Mouse (Mus musculus): ENCODE data around the gene Zfp964. TPM values are rescaled to one million over a fixed set of nuclear protein-coding genes. Genes with fewer than 3 reads are reported as not detected.
"Not testable (repeated sequence)": the region's sequence is repeated elsewhere in the genome, so short reads cannot be mapped to it uniquely, and the experiment has no call there.

Zfp964 gene
- total RNA-seq (2022) = under 1 TPM; 0.36 to 0.74 (median 0.50) TPM

- DNase-seq (ENCODE audit: low spot score in 2 of 2) = peak; percentile 83 to 84
These were observed at the start of gene Zfp964 for GRCm38 (mm10) chr8:69654358-69654981. Gene Zfp964, plus strand, starts transcription at chr8:69654479.

DNA sequence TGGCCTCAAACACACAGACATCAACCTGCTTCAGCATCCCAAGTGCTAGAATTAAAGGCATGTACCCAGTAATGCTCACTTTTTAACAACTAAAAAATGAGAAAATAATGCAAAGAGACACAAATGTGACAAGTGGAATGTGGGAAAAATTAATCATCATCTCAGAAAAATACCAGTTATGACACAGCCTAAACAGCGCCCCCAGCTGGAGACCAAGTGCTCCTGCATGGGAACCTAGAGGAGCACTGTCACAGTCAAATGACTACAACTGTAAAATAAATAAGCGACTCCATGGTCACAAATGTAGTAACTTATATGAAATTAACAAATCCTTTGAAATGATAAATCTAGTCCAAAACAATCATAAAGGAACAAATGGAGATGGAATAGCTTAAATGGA lies 39.6 kb upstream of the Zfp964 start:
- no peak for DNase-seq (ENCODE audit: low spot score in 2 of 2)

DNA sequence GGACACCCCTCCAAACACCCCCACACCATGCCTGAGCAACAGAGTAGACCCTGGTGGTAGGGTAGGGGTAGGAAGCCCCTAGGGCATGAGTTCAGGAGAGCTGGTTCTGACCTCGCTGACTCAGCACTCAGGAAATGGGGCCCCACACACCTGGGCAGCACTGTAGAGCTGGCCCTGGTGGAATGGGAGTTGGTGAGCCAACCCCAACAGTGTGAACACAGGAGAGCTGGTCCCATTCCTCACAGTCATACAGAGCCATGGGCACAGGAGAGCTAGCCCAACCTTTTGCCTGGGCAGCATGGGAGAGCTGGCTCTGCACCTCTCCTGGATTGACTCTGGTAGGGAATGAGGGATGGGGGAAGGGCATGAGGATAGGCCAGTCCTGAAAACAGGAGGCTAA lies 36.2 kb upstream of the Zfp964 start:
- DNase-seq (ENCODE audit: low spot score in 2 of 2) = no peak

- peak; percentile 96 to 97 for DNase-seq (ENCODE audit: low spot score in 2 of 2)
These were observed 29.0 kb upstream of the Zfp964 start, which contains the start of gene Zfp868 for GRCm38 (mm10) chr8:69625095-69625789. Gene Zfp868, minus strand, starts transcription at chr8:69625548.

GRCm38 (mm10) chr8:69653808-69654357 lies 396 bp upstream of the Zfp964 start:
- no peak for DNase-seq (ENCODE audit: low spot score in 2 of 2)

GRCm38 (mm10) chr8:69661294-69661693 lies 7.0 kb downstream of the Zfp964 start:
- DNase-seq (ENCODE audit: low spot score in 2 of 2) = no peak

DNA sequence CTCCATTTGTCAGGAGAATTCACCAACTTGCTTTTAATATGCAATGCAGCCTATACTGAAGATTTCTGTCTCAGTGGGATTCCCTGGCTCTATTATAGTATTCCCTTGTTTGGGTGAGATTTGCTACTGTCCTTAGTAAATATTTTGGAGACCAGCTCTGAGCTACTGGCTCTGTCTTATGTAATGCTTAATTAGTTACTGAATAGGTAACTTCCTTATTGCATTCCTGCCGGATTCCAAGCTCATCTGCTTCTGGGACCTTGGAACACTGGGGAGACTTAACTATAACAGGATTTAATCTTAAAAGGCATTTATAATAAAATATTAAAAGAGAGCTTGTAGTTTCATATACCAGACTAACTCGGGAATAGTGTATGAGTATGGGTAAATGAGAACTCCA lies 10.8 kb downstream of the Zfp964 start:
- DNase-seq (ENCODE audit: low spot score in 2 of 2) = not testable (repeated sequence)

DNA sequence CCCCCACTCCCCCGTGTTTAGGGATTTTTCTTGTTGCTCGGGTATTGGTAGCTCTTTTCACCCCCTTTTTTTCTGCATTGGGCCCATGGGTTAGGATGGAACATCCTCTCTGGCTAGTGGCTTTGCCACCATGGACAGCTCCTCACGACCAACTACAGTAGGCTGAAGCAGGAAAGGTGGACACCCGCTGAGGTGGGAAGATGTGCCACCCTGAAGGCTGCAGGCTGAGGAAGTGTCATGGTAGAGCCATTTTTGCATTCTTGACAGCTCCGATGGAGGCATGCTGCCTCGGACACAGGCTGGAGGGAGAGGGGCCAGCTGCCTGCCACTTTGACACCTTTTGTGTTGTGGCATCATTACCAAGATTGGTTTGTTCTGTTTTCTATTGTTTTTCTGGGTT lies 47.5 kb downstream of the Zfp964 start:
- DNase-seq (ENCODE audit: low spot score in 2 of 2) = no peak

DNA sequence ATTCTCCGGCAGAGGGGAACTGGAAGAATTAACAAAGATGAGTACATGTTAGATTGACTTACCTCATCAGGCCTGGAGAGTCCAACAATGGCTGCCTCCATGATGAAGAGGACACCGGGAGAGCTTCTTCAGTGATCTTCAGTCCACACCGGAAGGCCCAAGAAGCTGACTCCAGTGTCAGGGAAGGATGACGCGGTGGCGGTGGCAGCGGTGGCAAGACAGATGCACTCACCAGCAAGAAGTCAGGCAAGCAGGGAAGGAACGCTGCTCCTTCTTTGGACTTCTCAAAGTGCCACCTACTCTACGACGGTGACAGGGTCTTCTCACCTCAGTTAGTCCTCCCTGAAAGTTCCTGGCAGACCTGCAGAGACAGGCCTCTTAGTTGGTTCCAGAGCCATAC lies 56.3 kb downstream of the Zfp964 start, which contains the start of gene Zfp869:
TSS of gene Zfp869 (minus strand) at position 101 of the 400 bp plus-strand sequence.
- DNase-seq (ENCODE audit: low spot score in 2 of 2) = not testable (repeated sequence)

DNA sequence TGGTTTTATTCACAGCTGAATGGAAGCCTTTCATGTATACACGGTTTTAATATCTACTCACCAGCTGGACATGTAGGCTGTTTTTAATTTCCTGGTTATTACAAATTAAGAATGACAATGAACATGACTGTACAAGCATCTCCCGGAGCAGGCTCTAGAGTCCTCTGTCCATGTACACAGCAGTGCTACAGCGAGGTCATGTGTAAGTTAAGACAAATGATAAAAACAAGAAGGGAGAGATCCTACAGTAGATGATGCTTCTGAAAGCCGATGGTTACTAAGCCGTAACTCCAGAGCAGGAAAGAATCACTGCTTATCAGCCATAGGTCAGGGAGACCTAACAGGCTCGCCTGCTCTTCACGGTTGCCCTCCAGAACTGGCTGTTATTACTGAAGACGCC lies 59.2 kb downstream of the Zfp964 start:
- DNase-seq (ENCODE audit: low spot score in 2 of 2) = no peak

DNA sequence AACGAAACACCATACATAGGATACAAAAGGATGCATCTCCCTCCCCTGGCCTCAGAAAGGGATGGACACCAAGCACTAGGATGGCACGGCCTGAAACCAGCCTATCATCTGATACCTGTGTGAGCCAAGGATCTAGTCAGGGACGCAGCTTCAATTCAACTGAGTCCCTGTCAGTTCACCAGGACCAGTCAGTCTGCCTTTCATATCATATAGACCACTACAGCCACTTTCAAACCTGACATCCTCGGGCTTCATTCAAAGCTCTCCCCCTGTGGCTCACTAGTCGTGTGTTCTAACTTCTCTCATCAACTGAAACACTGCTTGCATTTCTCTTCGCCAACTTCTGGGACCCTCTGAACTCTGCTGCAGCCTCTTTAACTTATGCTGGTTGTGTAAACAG lies 61.1 kb downstream of the Zfp964 start:
- no peak for DNase-seq (ENCODE audit: low spot score in 2 of 2)

Other genes with a start within 250 kb of the Zfp964 start
- gene Gm9495, start 200.9 kb upstream of the Zfp964 start, total RNA-seq (2022) = not detected
- not detected for gene Gm7697, start 131.5 kb upstream of the Zfp964 start, total RNA-seq (2022)
- 1 to 10 TPM; 4.3 to 7.1 (median 6.0) TPM for gene Zfp868, start 28.9 kb upstream of the Zfp964 start, total RNA-seq (2022)
- gene Zfp869, start 56.2 kb downstream of the Zfp964 start, total RNA-seq (2022) = 10 to 100 TPM; 15.2 to 18.6 (median 16.6) TPM
- 1 to 10 TPM; 2.6 to 3.9 (median 3.2) TPM for gene Zfp963, start 95.5 kb downstream of the Zfp964 start, total RNA-seq (2022)
- gene Gm20422, start 120.4 kb downstream of the Zfp964 start, total RNA-seq (2022) = 1 to 10 TPM; 1.3 to 3.0 (median 1.7) TPM
- gene Atp13a1, start 136.7 kb downstream of the Zfp964 start, total RNA-seq (2022) = 1 to 10 TPM; 6.7 to 9.7 (median 8.8) TPM
- gene Zfp866, start 136.7 kb downstream of the Zfp964 start, total RNA-seq (2022) = 10 to 100 TPM; 11.1 to 16.1 (median 12.4) TPM
- 1 to 10 TPM; 2.7 to 5.3 (median 3.5) TPM for gene Gmip, start 154.2 kb downstream of the Zfp964 start, total RNA-seq (2022)
- gene Lpar2, start 167.9 kb downstream of the Zfp964 start, total RNA-seq (2022) = under 1 TPM in 3 of 4 experiments, not detected in 1; 0.07 to 0.13 (median 0.07) TPM
- gene Pbx4, start 178.0 kb downstream of the Zfp964 start, total RNA-seq (2022) = not detected
- gene Cilp2, start 233.2 kb downstream of the Zfp964 start, total RNA-seq (2022) = 1 to 10 TPM; 1.2 to 6.0 (median 2.1) TPM
- gene Tssk6, start 247.7 kb downstream of the Zfp964 start, total RNA-seq (2022) = not detected
- 100 to 1,000 TPM; 248 to 328 (median 285) TPM for gene Ndufa13, start 248.1 kb downstream of the Zfp964 start, total RNA-seq (2022)
- 10 to 100 TPM in 3 of 4 experiments, 1 to 10 TPM in 1; 8.2 to 10.8 (median 10.5) TPM for gene Yjefn3, start 248.2 kb downstream of the Zfp964 start, total RNA-seq (2022)

Data from gastrocnemius, adult 8-10 months (tissue).